Mouse (Mus musculus): ENCODE measurements around the gene Tenm2.

The Tenm2 gene

GRCm38 (mm10) chr11:36384696-36385095 lies 851.1 kb downstream of the Tenm2 start:
- DNase-seq (ENCODE audit: extremely low read depth, low read depth, low spot score): no peak

- DNase-seq (ENCODE audit: extremely low read depth, low read depth, low spot score): no peak
Measured at GRCm38 (mm10) chr11:36371814-36372213, 864.0 kb downstream of the Tenm2 start.

- DNase-seq (ENCODE audit: extremely low read depth, low read depth, low spot score): no peak
Measured at GRCm38 (mm10) chr11:36365067-36365466, 870.7 kb downstream of the Tenm2 start.

GRCm38 (mm10) chr11:36364441-36364840 lies 871.3 kb downstream of the Tenm2 start:
- DNase-seq (ENCODE audit: extremely low read depth, low read depth, low spot score): no peak

- no peak for DNase-seq (ENCODE audit: extremely low read depth, low read depth, low spot score)
Measured at GRCm38 (mm10) chr11:36362514-36362913, 873.2 kb downstream of the Tenm2 start.

GRCm38 (mm10) chr11:36353252-36353651 lies 882.5 kb downstream of the Tenm2 start:
- DNase-seq (ENCODE audit: extremely low read depth, low read depth, low spot score): no peak

- no peak for DNase-seq (ENCODE audit: extremely low read depth, low read depth, low spot score)
Measured at GRCm38 (mm10) chr11:36351752-36352151, 884.0 kb downstream of the Tenm2 start.

GRCm38 (mm10) chr11:36351341-36351740 lies 884.4 kb downstream of the Tenm2 start:
- DNase-seq (ENCODE audit: extremely low read depth, low read depth, low spot score): no peak

- no peak for DNase-seq (ENCODE audit: extremely low read depth, low read depth, low spot score)
Measured at GRCm38 (mm10) chr11:36350264-36350663, 885.5 kb downstream of the Tenm2 start.

- DNase-seq (ENCODE audit: extremely low read depth, low read depth, low spot score): no peak
Measured at GRCm38 (mm10) chr11:36349856-36350255, 885.9 kb downstream of the Tenm2 start.

GRCm38 (mm10) chr11:36341799-36342198 lies 894.0 kb downstream of the Tenm2 start:
- no peak for DNase-seq (ENCODE audit: extremely low read depth, low read depth, low spot score)

- no peak for DNase-seq (ENCODE audit: extremely low read depth, low read depth, low spot score)
Measured at GRCm38 (mm10) chr11:36338424-36338823, 897.3 kb downstream of the Tenm2 start.

GRCm38 (mm10) chr11:36337063-36337462 lies 898.7 kb downstream of the Tenm2 start:
- no peak for DNase-seq (ENCODE audit: extremely low read depth, low read depth, low spot score)

- DNase-seq (ENCODE audit: extremely low read depth, low read depth, low spot score): no peak
Measured at GRCm38 (mm10) chr11:36335147-36335546, 900.6 kb downstream of the Tenm2 start.

GRCm38 (mm10) chr11:36334100-36334735 lies 901.5 kb downstream of the Tenm2 start:
- no peak for DNase-seq (ENCODE audit: extremely low read depth, low read depth, low spot score)

- no peak for DNase-seq (ENCODE audit: extremely low read depth, low read depth, low spot score)
Measured at GRCm38 (mm10) chr11:36332222-36332621, 903.5 kb downstream of the Tenm2 start.

- no peak for DNase-seq (ENCODE audit: extremely low read depth, low read depth, low spot score)
Measured at GRCm38 (mm10) chr11:36331408-36332178, 904.2 kb downstream of the Tenm2 start.

- no peak for DNase-seq (ENCODE audit: extremely low read depth, low read depth, low spot score)
Measured at GRCm38 (mm10) chr11:36327243-36327642, 908.5 kb downstream of the Tenm2 start.

GRCm38 (mm10) chr11:36309317-36309716 lies 926.4 kb downstream of the Tenm2 start:
- DNase-seq (ENCODE audit: extremely low read depth, low read depth, low spot score): no peak

GRCm38 (mm10) chr11:36307276-36307675 lies 928.5 kb downstream of the Tenm2 start:
- no peak for DNase-seq (ENCODE audit: extremely low read depth, low read depth, low spot score)

- DNase-seq (ENCODE audit: extremely low read depth, low read depth, low spot score): peak; percentile 67
Measured at GRCm38 (mm10) chr11:36305348-36305950, 930.3 kb downstream of the Tenm2 start.

GRCm38 (mm10) chr11:36302913-36303371 lies 932.8 kb downstream of the Tenm2 start:
- no peak for DNase-seq (ENCODE audit: extremely low read depth, low read depth, low spot score)

Measured in fat pad, adult 2 months (tissue).